Mouse (Mus musculus) gastrocnemius, postnatal 25 days (tissue): ENCODE results near the gene Ric8a. TPM values are rescaled to one million over a fixed set of nuclear protein-coding genes. Genes with fewer than 3 reads are reported as not detected.
"Not testable (repeated sequence)": the region's sequence is repeated elsewhere in the genome, so short reads cannot be mapped to it uniquely, and the experiment has no call there.

Source experiments
- DNase-seq: peaks from one replicate; pipeline ENCODE4 v3.0.0; 2022
- total RNA-seq, 2 experiments: library from RNA; stranded (reverse); gene quantifications; 1 replicate in 1 of 2; 2 replicates in 1 of 2; pipeline ENCODE4 v1.2.3; 2021

Ric8a gene
- total RNA-seq, 2 experiments from 2014 or later: 13.5 to 14.0 TPM

DNA sequence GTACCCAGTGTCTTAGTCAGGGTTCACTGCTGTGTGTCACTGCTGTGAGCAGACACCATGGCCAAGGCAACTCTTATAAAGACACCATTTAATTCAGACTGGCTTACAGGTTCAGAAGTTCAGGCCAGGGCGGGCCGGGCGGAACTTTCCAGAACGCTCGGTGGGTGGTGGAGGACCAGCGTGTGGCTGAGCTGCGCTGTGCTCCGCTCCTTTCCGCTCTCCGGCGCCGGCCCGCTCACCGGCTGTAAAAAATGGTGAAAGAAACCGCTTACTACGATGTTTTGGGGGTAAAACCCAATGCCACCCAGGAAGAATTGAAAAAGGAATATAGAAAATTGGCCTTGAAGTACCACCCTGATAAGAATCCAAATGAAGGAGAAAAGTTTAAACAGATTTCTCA is 33.9 kb downstream of the Ric8a start:
- DNase-seq: not testable (repeated sequence)

DNA sequence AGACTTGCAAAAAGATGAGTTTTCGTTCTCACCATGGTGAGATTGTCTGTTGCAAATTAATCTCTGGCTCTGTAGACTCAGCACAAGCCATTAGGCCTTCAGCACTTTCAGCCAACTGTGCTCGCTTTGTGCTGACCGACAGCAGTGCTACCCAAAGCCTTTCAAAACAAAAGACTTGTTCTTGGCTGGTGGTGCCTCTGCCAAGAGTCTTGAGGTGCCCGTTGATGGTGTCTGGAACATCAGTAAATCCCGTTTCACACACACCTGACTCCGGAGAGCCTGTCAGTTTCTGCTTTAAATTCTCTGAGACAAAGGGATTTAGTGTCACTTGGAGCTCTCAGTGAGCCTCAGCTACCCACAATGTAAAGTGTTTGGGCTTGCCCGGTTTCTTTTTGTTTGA is 37.3 kb downstream of the Ric8a start:
- no peak for DNase-seq

DNA sequence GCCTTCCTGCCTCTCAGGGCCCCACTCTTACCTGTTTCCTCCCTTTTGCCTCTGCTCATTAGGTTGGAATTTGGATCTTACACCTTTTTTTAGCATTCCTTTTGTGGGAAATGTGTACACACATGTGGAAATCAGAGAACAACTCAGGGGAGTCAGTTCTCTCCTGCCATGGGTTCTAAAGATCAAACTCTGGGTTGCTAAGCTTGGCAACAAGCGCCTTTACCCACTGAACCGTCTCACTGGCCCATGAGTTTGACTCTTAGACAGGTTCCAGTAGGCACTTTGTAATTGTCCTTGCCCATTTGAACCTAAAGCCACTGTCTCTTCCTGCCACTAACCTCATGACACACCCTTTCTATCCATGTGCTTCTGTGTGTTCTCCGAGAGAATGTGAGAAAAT is 37.9 kb downstream of the Ric8a start:
- DNase-seq: no peak

DNA sequence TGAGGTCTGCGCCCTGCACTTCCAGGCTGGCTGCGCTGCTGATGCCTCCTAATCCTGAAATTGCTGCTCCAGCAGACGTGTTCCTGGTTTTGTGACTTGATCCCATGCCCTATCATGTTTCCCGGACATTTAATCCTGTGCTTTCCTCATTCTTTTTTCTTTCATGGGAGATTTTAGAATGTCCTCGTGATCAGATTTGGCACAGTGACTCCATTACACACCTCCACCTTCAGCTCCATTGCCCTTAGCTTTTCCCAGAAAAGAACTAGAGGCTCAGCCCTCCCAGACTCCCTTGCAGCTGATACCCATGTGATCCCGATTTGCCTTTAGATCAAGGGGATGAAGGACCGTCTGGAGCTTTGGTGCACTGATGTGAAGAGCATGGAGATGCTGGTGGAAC is 41.1 kb downstream of the Ric8a start:
- DNase-seq: no peak

DNA sequence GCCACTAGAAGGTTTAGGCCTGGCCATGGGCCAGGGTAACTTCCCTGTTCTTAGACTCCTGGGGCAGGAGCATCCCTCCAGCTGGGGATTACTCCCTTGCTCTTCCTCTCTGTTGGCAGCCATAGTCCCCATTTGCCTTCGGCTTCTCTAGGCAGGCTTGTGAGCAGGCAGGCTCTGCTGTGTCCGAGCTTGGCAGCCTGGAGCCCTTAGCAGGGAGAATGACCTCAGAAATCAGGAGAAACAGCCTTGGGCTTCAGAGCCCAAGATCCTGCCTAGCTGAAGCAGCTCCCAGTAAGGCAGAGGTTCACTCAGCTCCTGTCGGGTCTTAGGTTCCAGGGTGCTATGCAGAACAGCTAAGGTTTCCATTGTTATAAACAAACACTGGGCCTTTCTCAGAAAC is 42.4 kb downstream of the Ric8a start:
- no peak for DNase-seq

DNA sequence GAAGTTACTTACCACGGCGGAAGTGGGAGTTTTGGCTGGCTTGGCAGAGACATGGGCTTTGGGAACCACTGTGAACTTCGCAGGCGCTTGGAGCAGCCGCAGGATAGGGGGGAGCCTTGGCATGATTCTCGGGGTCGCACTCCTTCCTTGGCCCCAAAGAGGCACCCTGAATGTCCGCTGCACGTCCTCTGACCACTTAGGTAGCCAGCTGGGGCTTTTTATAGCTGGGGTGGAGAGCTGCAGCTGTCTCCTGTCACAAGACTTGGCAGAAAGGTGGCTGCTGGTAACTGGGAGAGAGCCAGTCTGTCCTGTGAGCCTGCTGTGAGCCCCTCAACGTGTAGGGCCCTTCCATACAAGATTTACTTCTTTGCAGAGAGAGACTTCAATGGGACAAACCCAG is 43.5 kb downstream of the Ric8a start, which contains the start of gene Cox8b:
Cox8b (minus strand) TSS at position 227 of the 400 bp plus-strand sequence.
- peak; percentile 71 for DNase-seq

DNA sequence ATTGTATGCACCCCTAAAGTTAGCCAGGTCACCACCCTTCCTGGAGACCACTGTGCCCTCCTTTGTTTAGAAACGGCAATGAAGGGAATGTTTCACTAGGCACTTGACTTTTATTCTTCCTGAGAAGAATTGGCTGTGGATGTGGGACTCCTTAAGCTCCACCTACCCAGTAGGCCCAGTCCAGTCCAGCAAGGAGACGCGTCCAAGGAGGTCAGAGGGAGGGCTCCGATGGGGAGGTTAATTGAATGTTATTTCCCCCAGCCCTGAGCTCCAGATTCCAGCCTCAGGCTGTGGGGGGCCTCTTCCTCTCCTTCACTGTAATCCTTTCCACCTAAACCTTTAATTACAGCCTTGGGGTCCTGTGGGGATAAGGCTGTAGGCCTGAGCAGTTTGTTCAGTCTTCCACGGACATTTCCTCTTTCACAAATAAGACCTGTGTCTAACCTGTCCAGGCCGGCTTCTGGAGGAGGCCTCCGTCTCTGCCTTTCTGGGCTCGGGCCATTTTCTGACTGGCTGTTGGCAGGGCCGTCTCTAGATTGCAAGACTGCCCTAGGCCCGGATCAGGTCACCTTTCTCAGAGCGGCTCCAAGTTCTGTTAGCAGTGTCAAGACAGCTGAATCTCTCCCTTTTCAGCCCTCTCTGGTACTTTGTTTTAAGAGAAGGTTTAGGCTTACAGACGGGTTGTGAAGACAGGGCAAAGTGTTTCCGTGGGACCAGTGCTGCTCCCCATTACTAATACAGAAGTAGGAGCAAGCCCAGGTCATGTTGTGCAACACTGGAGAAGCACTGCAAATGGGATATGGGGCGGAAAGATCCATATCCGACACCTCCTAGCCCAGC is 45.5 kb downstream of the Ric8a start:
- peak; percentile 68 for DNase-seq

DNA sequence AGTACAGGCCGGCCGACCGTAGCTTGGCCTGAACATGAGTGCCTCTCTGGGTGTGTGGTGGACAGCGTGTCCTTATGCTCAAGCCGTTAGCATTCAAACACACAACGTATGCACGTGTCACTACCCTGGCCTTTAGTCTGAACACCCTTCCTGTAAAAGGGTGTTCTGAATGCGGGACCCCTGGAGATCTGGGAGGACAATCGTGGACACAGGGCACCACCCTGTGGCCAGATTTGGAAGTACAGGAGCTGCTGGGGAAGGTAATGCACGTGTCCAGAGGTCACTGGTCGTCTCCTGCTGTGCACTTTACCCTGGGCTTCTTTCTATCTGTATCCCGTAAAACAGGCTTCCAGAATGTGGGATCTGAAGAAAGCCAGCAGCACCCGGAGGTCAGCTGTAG is 46.5 kb downstream of the Ric8a start:
- peak; percentile 44 for DNase-seq

DNA sequence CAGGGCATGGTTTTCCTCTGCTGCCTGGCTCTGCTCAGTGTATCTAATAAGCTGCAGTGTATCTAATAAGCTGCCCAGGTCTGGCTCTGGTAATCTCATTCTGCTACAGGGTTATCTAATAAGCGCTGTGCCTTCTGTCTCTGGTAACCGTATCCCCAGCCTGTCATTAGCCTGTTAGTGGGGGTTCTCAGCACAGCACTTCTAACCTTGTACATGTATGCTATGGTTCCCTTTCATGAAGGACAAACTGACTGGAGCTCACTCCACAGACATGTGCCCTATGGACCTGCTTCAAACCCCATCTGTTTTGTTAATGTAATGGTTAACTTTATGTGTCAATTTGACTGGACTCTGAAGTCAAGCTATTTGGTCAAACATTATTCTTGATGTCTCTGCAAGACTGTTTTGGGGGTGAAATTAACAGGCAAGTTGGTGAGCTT is 48.9 kb downstream of the Ric8a start:
- DNase-seq: no peak

DNA sequence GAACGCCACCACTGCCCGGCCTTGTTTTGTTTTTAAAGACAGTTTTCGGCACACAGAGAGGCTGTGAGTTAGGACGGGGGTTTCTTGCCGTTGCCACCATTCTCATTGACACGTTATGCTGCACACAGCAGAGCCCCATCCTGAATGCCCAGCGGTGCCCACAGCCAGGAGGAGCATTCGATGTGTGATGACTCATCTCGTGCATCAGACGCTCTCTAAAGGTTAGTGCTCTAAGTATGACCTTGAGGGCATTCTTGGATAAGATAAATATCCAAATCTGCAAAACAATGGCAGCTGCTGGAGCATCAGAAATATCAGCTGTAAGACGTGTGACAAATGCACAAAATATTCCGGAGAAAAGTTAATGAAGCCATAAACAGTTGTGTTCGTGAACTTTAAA is 50.4 kb downstream of the Ric8a start:
- DNase-seq: no peak

DNA sequence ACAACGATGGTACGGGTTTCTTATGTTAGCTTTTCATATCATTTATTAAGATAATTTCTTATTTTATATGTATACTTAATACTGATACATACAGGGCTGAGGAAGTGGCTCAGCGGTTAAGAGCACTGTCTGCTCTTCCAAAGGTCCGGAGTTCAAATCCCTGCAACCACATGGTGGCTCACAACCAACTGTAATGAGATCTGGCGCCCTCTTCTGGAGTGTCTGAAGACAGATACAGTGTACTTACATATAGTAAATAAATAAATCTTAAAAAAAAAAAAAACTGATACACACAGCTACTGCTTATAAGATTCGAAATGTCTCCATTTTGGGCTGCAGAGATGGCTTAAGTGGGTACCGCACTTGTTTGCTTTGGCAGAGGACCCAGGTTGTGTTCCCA is 50.9 kb downstream of the Ric8a start:
- no peak for DNase-seq

DNA sequence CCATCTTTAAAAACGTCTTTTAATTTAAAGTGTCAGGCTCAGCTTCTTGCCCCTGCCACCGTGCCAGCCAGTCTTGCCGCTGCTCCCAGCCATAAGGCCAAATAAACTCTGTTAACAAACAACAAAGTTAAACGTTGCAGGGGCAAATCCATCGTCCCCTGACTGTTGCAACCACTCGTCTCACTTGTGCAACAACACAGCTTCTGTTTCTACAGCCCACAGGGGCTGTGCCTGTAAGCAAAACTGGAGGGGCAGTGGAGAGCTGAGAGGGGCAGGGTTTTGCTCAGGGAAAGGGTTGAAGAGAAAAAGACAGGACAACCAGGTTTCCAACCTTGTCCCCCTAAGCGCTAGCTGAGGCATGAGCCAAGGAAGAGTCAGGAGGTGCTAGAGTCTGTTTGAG is 51.4 kb downstream of the Ric8a start:
- DNase-seq: no peak

DNA sequence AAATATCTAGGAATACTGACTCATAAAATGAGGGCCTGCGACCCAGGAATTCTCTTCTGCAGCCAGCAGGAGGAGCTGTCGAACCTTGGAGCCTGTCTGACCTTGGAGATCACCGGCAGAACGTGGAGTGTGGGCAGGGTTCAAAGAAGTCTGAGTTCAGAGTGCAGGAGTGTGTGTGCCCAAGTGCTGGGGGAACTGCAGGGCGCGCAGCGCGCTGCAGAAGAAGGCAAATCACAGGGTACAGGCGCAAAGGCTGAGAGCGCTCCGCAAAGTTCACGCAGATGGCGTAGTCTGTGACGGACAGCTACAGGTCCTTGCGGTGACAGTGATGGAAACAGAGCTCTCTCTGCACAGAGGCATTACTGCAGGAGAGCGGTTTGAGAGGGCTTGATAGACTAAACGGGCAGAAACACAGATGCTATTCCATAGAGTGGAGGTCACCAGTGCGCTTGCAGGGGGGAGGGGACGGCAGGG is 51.9 kb downstream of the Ric8a start:
- DNase-seq: peak; percentile 56

DNA sequence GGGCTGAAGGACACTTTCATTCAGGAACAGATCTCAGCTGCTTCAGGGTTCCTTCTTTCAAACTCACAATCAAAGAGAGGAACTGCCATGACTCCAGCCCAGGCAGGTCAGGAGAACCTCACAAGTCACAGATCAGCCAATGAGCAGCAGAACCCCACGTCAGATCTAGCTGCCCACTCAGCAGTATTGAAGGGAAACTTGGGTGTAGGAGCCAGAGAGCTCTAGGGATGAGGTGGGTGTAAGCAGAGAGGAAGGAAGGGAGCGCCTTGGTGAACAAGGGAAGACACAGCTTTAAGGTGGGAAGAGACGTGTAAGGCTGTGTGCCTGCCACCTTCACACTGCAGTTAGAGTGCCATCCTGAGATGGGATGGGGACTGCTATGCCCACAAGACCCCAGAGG is 55.5 kb downstream of the Ric8a start:
- DNase-seq: no peak

DNA sequence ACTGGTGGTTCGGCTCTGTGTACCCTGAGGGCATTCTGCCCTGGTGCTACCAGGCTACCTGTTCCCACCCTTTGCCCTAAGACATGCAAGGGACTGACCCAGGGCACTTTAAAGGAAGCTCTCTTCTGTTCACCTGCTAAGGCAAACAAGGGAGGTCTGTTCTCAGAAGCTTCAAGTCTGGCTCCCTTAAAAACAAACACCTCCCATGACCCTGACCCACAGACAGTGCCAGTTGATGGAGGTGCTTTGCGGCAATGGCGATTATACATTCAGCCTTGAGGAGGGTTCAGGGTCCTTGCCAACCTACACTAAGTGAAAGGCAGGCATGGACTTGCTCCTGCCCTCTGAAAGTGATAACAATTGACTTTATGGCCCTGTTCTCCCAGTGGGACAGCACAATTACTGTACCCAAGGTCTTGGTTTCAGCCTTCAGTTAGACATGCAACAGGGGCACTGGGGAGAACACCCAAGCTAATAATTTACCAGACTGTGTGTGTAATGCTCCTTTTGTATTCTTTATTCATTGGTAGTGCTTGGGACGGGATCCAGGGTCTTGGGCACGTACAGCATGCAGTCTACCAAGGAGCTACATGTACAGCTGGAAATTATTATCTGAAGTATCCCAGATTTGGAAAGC is 56.2 kb downstream of the Ric8a start:
- no peak for DNase-seq

Other genes with a start within 250 kb of the Ric8a start
- gene Olfr61, start 228.0 kb upstream of the Ric8a start, total RNA-seq: not detected
- not detected for gene Olfr53, start 210.5 kb upstream of the Ric8a start, total RNA-seq
- gene Olfr539, start 197.0 kb upstream of the Ric8a start, total RNA-seq: not detected
- gene Olfr45, start 175.0 kb upstream of the Ric8a start, total RNA-seq: not detected
- gene Olfr541, start 159.7 kb upstream of the Ric8a start, total RNA-seq: not detected
- gene Cyp2e1, start 93.2 kb upstream of the Ric8a start, total RNA-seq: 10 to 100 TPM in 1 of 2 experiments, under 1 TPM in 1; 0.92 to 35.9 TPM
- gene Syce1, start 69.1 kb upstream of the Ric8a start, total RNA-seq: not detected
- gene Zfp941, start 34.8 kb upstream of the Ric8a start, total RNA-seq: not detected
- gene Urah, start 21.9 kb upstream of the Ric8a start, total RNA-seq: not detected
- gene Scgb1c1, start 11.4 kb upstream of the Ric8a start, total RNA-seq: not detected
- gene Odf3, start 9.2 kb upstream of the Ric8a start, total RNA-seq: not detected
- not detected for gene Gm45785, start 626 bp upstream of the Ric8a start, total RNA-seq
- 10 to 100 TPM in 1 of 2 experiments, 1 to 10 TPM in 1; 7.7 to 10.6 TPM for gene Bet1l, start 620 bp downstream of the Ric8a start, total RNA-seq
- 10 to 100 TPM; 79.5 to 88.7 TPM for gene Psmd13, start 25.0 kb downstream of the Ric8a start, total RNA-seq
- 10 to 100 TPM; 25.4 to 26.6 TPM for gene Sirt3, start 25.4 kb downstream of the Ric8a start, total RNA-seq
- gene Cox8b, start 43.5 kb downstream of the Ric8a start, total RNA-seq: 1,000 to 10,000 TPM; 1,696 to 1,975 TPM
- not detected for gene Nlrp6, start 63.9 kb downstream of the Ric8a start, total RNA-seq
- 1 to 10 TPM; 4.3 to 4.6 TPM for gene Pgghg, start 84.4 kb downstream of the Ric8a start, total RNA-seq
- under 1 TPM in 1 of 2 experiments, not detected in 1; 0.64 TPM for gene Ifitm5, start 93.3 kb downstream of the Ric8a start, total RNA-seq
- not detected for gene Gm45717, start 99.0 kb downstream of the Ric8a start, total RNA-seq
- gene Ifitm2, start 99.0 kb downstream of the Ric8a start, total RNA-seq: 10 to 100 TPM; 54.0 to 75.5 TPM
- under 1 TPM; 0.43 to 0.54 TPM for gene Ifitm1, start 110.3 kb downstream of the Ric8a start, total RNA-seq
- gene Ifitm3, start 153.8 kb downstream of the Ric8a start, total RNA-seq: 10 to 100 TPM; 34.4 to 52.1 TPM
- not detected for gene Ifitm6, start 161.0 kb downstream of the Ric8a start, total RNA-seq
- gene Gm17387, start 172.2 kb downstream of the Ric8a start, total RNA-seq: not detected
- not detected for gene B4galnt4, start 204.1 kb downstream of the Ric8a start, total RNA-seq
- under 1 TPM in 1 of 2 experiments, not detected in 1; 0.29 TPM for gene Pkp3, start 221.3 kb downstream of the Ric8a start, total RNA-seq
- gene Sigirr, start 243.6 kb downstream of the Ric8a start, total RNA-seq: 1 to 10 TPM; 1.4 to 2.4 TPM